Mouse (Mus musculus) neural tube, embryonic 14.5 days (tissue): ENCODE measurements at regions not wholly inside any gene's neighbourhood (a gene's known extent, or its start where the extent isn't known, plus 50 kb on each side); places are given as distances from the start of the nearest gene placed in this dataset.

ENCODE experiments used
- ATAC-seq: fragments of 200-750 bp; cut with Nextera tagmentation; 2 replicates; pipeline ENCODE4 v1.8.0; 2017; ENCODE audit warnings: low read depth, mild to moderate bottlenecking, moderate TSS enrichment, moderate library complexity
- H3K27ac ChIP-seq: fragments of 300-500 bp; sonication (generic); 2 replicates; pipeline ENCODE4 v1.5.1; 2014; ENCODE audit warnings: low read depth, mild to moderate bottlenecking, control low read depth, low read length, moderate library complexity, mixed read lengths
- H3K27me3 ChIP-seq: fragments of 300-500 bp; sonication (generic); 2 replicates; pipeline ENCODE4 v1.6.1; 2014; ENCODE audit warnings: low read length; ENCODE audit not compliant: control insufficient read depth, insufficient read depth
- H3K36me3 ChIP-seq: fragments of 300-500 bp; sonication (generic); 2 replicates; pipeline ENCODE4 v1.6.1; 2014; ENCODE audit warnings: low read length, mixed read lengths; ENCODE audit not compliant: control insufficient read depth, insufficient read depth
- H3K4me1 ChIP-seq: fragments of 300-500 bp; sonication (generic); 2 replicates; pipeline ENCODE4 v1.6.1; 2014; ENCODE audit warnings: low read length; ENCODE audit not compliant: control insufficient read depth, insufficient read depth
- H3K4me2 ChIP-seq: fragments of 300-500 bp; sonication (generic); 2 replicates; pipeline ENCODE4 v1.6.1; 2014; ENCODE audit warnings: mild to moderate bottlenecking, low read depth, low read length, control low read depth
- H3K4me3 ChIP-seq: fragments of 300-500 bp; sonication (generic); 2 replicates; pipeline ENCODE4 v1.5.1; 2014; ENCODE audit warnings: low read depth, low read length, control low read depth, mixed read lengths
- H3K9ac ChIP-seq: fragments of 300-500 bp; sonication (generic); replicated peaks from 2 replicates; pipeline ENCODE4 v1.6.1; 2014; ENCODE audit warnings: low read depth, mild to moderate bottlenecking, control low read depth, low read length, mixed read lengths
- H3K9me3 ChIP-seq: fragments of 300-500 bp; sonication (generic); 2 replicates; pipeline ENCODE4 v1.6.1; 2016; ENCODE audit warnings: low read length; ENCODE audit not compliant: control insufficient read depth
- WGBS: fragments of 180-500 bp; shearing (Covaris S2); extraction: QIAGEN DNeasy Blood & Tissue Kit; methylation state at CpG from one replicate; pipeline ENCODE4 v1.1.7; 2014; 5-methylcytosine and 5-hydroxymethylcytosine counted together

GRCm38 (mm10) chr4:100616161-100616915 is 137.7 kb downstream of the Ube2u start:
- Histone ChIP-seq H3K4me2 (no peak overlapping the region; the same call in 1 of the 2 replicates), H3K27ac (no peak overlapping the region), H3K9ac (no peak overlapping the region), H3K36me3 (no peaks in the 10 kb centered on the region), H3K4me1 (peaks cover 8% of the 10 kb centered on the region; the same call in 1 of the 2 replicates), H3K27me3 (no peaks in the 10 kb centered on the region), H3K9me3 (no peaks in the 10 kb centered on the region), H3K4me3 (no peak overlapping the region)
- peak; percentile 85 for ATAC-seq
- 42% methylated on average over 8 of the region's 8 CpGs for WGBS

- ATAC-seq: peak; percentile 66; the same call in 1 of the 2 replicates
- 42% methylated on average over 11 of the region's 11 CpGs for WGBS
- Histone ChIP-seq H3K4me2 (no peak overlapping the region; the same call in 1 of the 2 replicates), H3K4me3 (no peak overlapping the region), H3K27ac (no peak overlapping the region), H3K9me3 (no peaks in the 10 kb centered on the region), H3K9ac (no peak overlapping the region), H3K4me1 (peaks cover 8% of the 10 kb centered on the region; the same call in 1 of the 2 replicates), H3K27me3 (no peaks in the 10 kb centered on the region), H3K36me3 (no peaks in the 10 kb centered on the region)
Observed at GRCm38 (mm10) chr4:100616916-100617488, 138.4 kb downstream of the Ube2u start.

GRCm38 (mm10) chr4:100624656-100625055 is 146.0 kb downstream of the Ube2u start:
- H3K27ac ChIP-seq: no peak overlapping the region
- H3K9ac ChIP-seq: no peak overlapping the region
- no peaks in the 10 kb centered on the region for H3K9me3 ChIP-seq
- H3K27me3 ChIP-seq: no peaks in the 10 kb centered on the region
- H3K36me3 ChIP-seq: no peaks in the 10 kb centered on the region
- WGBS: 81% methylated on average over 3 of the region's 5 CpGs
- H3K4me1 ChIP-seq: no peaks in the 10 kb centered on the region
- no peak overlapping the region for H3K4me3 ChIP-seq
- no peak for ATAC-seq
- no peak overlapping the region for H3K4me2 ChIP-seq

GRCm38 (mm10) chr4:100626551-100626950 is 147.9 kb downstream of the Ube2u start:
- Histone ChIP-seq H3K9ac (no peak overlapping the region), H3K4me1 (no peaks in the 10 kb centered on the region), H3K27me3 (no peaks in the 10 kb centered on the region), H3K36me3 (no peaks in the 10 kb centered on the region), H3K4me2 (no peak overlapping the region), H3K4me3 (no peak overlapping the region), H3K27ac (no peak overlapping the region), H3K9me3 (no peaks in the 10 kb centered on the region)
- ATAC-seq: no peak
- 89% methylated on average over 4 of the region's 4 CpGs for WGBS

- H3K4me2 ChIP-seq: no peak overlapping the region
- H3K4me3 ChIP-seq: no peak overlapping the region
- H3K36me3 ChIP-seq: no peaks in the 10 kb centered on the region
- ATAC-seq: no peak
- no peak overlapping the region for H3K27ac ChIP-seq
- no peak overlapping the region for H3K9ac ChIP-seq
- 67% methylated on average over 2 of the region's 2 CpGs for WGBS
- H3K4me1 ChIP-seq: no peaks in the 10 kb centered on the region
- H3K27me3 ChIP-seq: no peaks in the 10 kb centered on the region
- H3K9me3 ChIP-seq: no peaks in the 10 kb centered on the region
Observed at GRCm38 (mm10) chr4:100634388-100634787, 142.1 kb upstream of the Cachd1 start.

- Histone ChIP-seq H3K4me2 (no peak overlapping the region), H3K27ac (no peak overlapping the region), H3K36me3 (no peaks in the 10 kb centered on the region), H3K4me1 (no peaks in the 10 kb centered on the region), H3K9me3 (no peaks in the 10 kb centered on the region), H3K9ac (no peak overlapping the region), H3K4me3 (no peak overlapping the region), H3K27me3 (no peaks in the 10 kb centered on the region)
- ATAC-seq: no peak
- WGBS: 86% methylated on average over 2 of the region's 2 CpGs
Observed at GRCm38 (mm10) chr4:100637597-100637996, 138.9 kb upstream of the Cachd1 start.

GRCm38 (mm10) chr4:100661154-100661553 is 115.3 kb upstream of the Cachd1 start:
- no peak for ATAC-seq
- Histone ChIP-seq H3K36me3 (no peaks in the 10 kb centered on the region), H3K4me2 (no peak overlapping the region), H3K27me3 (no peaks in the 10 kb centered on the region), H3K9ac (no peak overlapping the region), H3K27ac (no peak overlapping the region), H3K4me3 (no peak overlapping the region), H3K9me3 (no peaks in the 10 kb centered on the region), H3K4me1 (no peaks in the 10 kb centered on the region)
- 87% methylated on average over 1 of the region's 1 CpGs for WGBS

GRCm38 (mm10) chr4:100664619-100665264 is 111.7 kb upstream of the Cachd1 start:
- Histone ChIP-seq H3K36me3 (no peaks in the 10 kb centered on the region), H3K4me1 (no peaks in the 10 kb centered on the region), H3K27ac (no peak overlapping the region), H3K4me3 (no peak overlapping the region), H3K4me2 (no peak overlapping the region), H3K9me3 (no peaks in the 10 kb centered on the region), H3K27me3 (no peaks in the 10 kb centered on the region), H3K9ac (no peak overlapping the region)
- peak; percentile 84 for ATAC-seq
- WGBS: 27% methylated on average over 5 of the region's 5 CpGs

- Histone ChIP-seq H3K27ac (no peak overlapping the region), H3K27me3 (no peaks in the 10 kb centered on the region), H3K4me1 (no peaks in the 10 kb centered on the region), H3K4me2 (no peak overlapping the region), H3K36me3 (no peaks in the 10 kb centered on the region), H3K9ac (no peak overlapping the region), H3K9me3 (no peaks in the 10 kb centered on the region), H3K4me3 (no peak overlapping the region)
- no peak for ATAC-seq
- WGBS: 66% methylated on average over 5 of the region's 5 CpGs
Observed at GRCm38 (mm10) chr4:100670553-100670952, 105.9 kb upstream of the Cachd1 start.
